Mouse (Mus musculus) heart, embryonic 12.5 days (tissue): ENCODE data around the gene Pip4p1. TPM values are rescaled to one million over a fixed set of nuclear protein-coding genes. Genes with fewer than 3 reads are reported as not detected.
"Not testable (repeated sequence)": the region's sequence is repeated elsewhere in the genome, so short reads cannot be mapped to it uniquely, and the experiment has no call there.

Experiments used
- ATAC-seq: fragments of 200-750 bp; cut with Nextera tagmentation; 2 replicates; pipeline ENCODE4 v1.8.0; 2017; ENCODE audit warnings: moderate TSS enrichment, moderate library complexity; ENCODE audit not compliant: insufficient number of reproducible peaks, low FRiP score
- H3K27ac ChIP-seq: fragments of 300-500 bp; sonication (generic); 2 replicates; pipeline ENCODE4 v1.5.1; 2016; ENCODE audit warnings: mild to moderate bottlenecking, moderate library complexity; ENCODE audit not compliant: poor library complexity, severe bottlenecking
- H3K27me3 ChIP-seq: fragments of 300-500 bp; sonication (generic); replicated peaks from 2 replicates; pipeline ENCODE4 v1.6.1; 2016; ENCODE audit warnings: mild to moderate bottlenecking, moderate library complexity
- H3K36me3 ChIP-seq: fragments of 300-500 bp; sonication (generic); 2 replicates; pipeline ENCODE4 v1.6.1; 2016; ENCODE audit warnings: mild to moderate bottlenecking, moderate library complexity
- H3K4me1 ChIP-seq: fragments of 300-500 bp; sonication (generic); replicated peaks from 2 replicates; pipeline ENCODE4 v1.6.1; 2016; ENCODE audit warnings: mild to moderate bottlenecking
- H3K4me2 ChIP-seq: fragments of 300-500 bp; sonication (generic); 2 replicates; pipeline ENCODE4 v1.6.1; 2016; ENCODE audit warnings: mild to moderate bottlenecking, moderate library complexity
- H3K4me3 ChIP-seq: fragments of 300-500 bp; sonication (generic); 2 replicates; pipeline ENCODE4 v1.5.1; 2016; ENCODE audit warnings: mild to moderate bottlenecking
- H3K9ac ChIP-seq: fragments of 300-500 bp; sonication (generic); 2 replicates; pipeline ENCODE4 v1.6.1; 2016; ENCODE audit warnings: mild to moderate bottlenecking, moderate library complexity
- H3K9me3 ChIP-seq: fragments of 300-500 bp; sonication (generic); replicated peaks from 2 replicates; pipeline ENCODE4 v1.6.1; 2016; ENCODE audit warnings: mild to moderate bottlenecking, moderate library complexity
- WGBS: fragments of 180-500 bp; shearing (Covaris S2); methylation state at CpG from one replicate; pipeline ENCODE4 v1.1.7; 2016; 5-methylcytosine and 5-hydroxymethylcytosine counted together
- polyA plus RNA-seq: library from polyadenylated mRNA; unstranded; fragments of >200 nt; fragmentation: Nextera tagmentation; extraction: Ambion mirVana; gene quantifications from 2 replicates; pipeline ENCODE4 v1.2.1, GENCODE M21; 2016

Gene Pip4p1
- polyA plus RNA-seq, 1 experiment from 2014 or later = 37.3 TPM

- H3K27ac ChIP-seq = no peak overlapping the region
- WGBS = 77% methylated on average over 3 of the region's 3 CpGs
- no peak overlapping the region for H3K9ac ChIP-seq
- H3K4me1 ChIP-seq = no peaks in the 10 kb centered on the region
- H3K36me3 ChIP-seq = no peaks in the 10 kb centered on the region
- H3K27me3 ChIP-seq = no peaks in the 10 kb centered on the region
- H3K9me3 ChIP-seq = no peaks in the 10 kb centered on the region
- ATAC-seq = no peak
- no peak overlapping the region for H3K4me2 ChIP-seq
- no peak overlapping the region for H3K4me3 ChIP-seq
Observed at GRCm38 (mm10) chr14:50938119-50938908, 7.7 kb upstream of the Pip4p1 start.

GRCm38 (mm10) chr14:50936649-50937048 lies 6.0 kb upstream of the Pip4p1 start:
- WGBS = 53% methylated on average over 1 of the region's 1 CpGs
- Histone ChIP-seq H3K4me1 (no peaks in the 10 kb centered on the region), H3K27me3 (no peaks in the 10 kb centered on the region), H3K36me3 (no peaks in the 10 kb centered on the region), H3K9ac (no peak overlapping the region), H3K27ac (no peak overlapping the region), H3K4me3 (no peak overlapping the region), H3K4me2 (no peak overlapping the region), H3K9me3 (no peaks in the 10 kb centered on the region)
- ATAC-seq = no peak

- Histone ChIP-seq H3K9me3 (no peaks in the 10 kb centered on the region), H3K4me2 (peak overlapping the region; percentile 71), H3K27me3 (no peaks in the 10 kb centered on the region), H3K36me3 (peaks cover 31% of the 10 kb centered on the region), H3K4me1 (peaks cover 13% of the 10 kb centered on the region), H3K4me3 (peak overlapping the region; percentile 88), H3K9ac (peak overlapping the region; percentile 70), H3K27ac (peak overlapping the region; percentile 86)
- 12% methylated on average over 12 of the region's 12 CpGs for WGBS
- ATAC-seq = no peak
Observed at GRCm38 (mm10) chr14:50931493-50932020, 901 bp upstream of the Pip4p1 start.

GRCm38 (mm10) chr14:50930377-50930753 lies 291 bp downstream of the Pip4p1 start:
- Histone ChIP-seq H3K4me1 (peaks cover 22% of the 10 kb centered on the region), H3K9ac (peak overlapping the region; percentile 97), H3K27ac (peak overlapping the region; percentile 79), H3K27me3 (no peaks in the 10 kb centered on the region), H3K4me2 (peak overlapping the region; percentile 96), H3K36me3 (peaks cover 37% of the 10 kb centered on the region), H3K4me3 (peak overlapping the region; percentile 88), H3K9me3 (no peaks in the 10 kb centered on the region)
- ATAC-seq = peak; percentile 71
- WGBS = 4% methylated on average over 38 of the region's 38 CpGs

- Histone ChIP-seq H3K36me3 (peaks cover 37% of the 10 kb centered on the region), H3K4me3 (peak overlapping the region; percentile 88), H3K9me3 (no peaks in the 10 kb centered on the region), H3K9ac (peak overlapping the region; percentile 97), H3K27me3 (no peaks in the 10 kb centered on the region), H3K4me1 (peaks cover 22% of the 10 kb centered on the region), H3K4me2 (peak overlapping the region; percentile 96), H3K27ac (peak overlapping the region; percentile 79)
- 13% methylated on average over 10 of the region's 10 CpGs for WGBS
- no peak for ATAC-seq
Observed at GRCm38 (mm10) chr14:50929951-50930350, 705 bp downstream of the Pip4p1 start.

GRCm38 (mm10) chr14:50927366-50927765 lies 3.3 kb downstream of the Pip4p1 start:
- no peak overlapping the region for H3K9ac ChIP-seq
- WGBS = 82% methylated on average over 3 of the region's 3 CpGs
- no peak overlapping the region for H3K4me2 ChIP-seq
- H3K36me3 ChIP-seq = peaks cover 37% of the 10 kb centered on the region
- no peak overlapping the region for H3K4me3 ChIP-seq
- H3K9me3 ChIP-seq = no peaks in the 10 kb centered on the region
- no peak for ATAC-seq
- no peaks in the 10 kb centered on the region for H3K27me3 ChIP-seq
- H3K27ac ChIP-seq = no peak overlapping the region
- peaks cover 25% of the 10 kb centered on the region for H3K4me1 ChIP-seq

- peak overlapping the region; percentile 92 for H3K4me3 ChIP-seq
- peak overlapping the region; percentile 91 for H3K4me2 ChIP-seq
- WGBS = under 1% methylated on average over 38 of the region's 38 CpGs
- H3K4me1 ChIP-seq = peaks cover 25% of the 10 kb centered on the region
- peak overlapping the region; percentile 89 for H3K9ac ChIP-seq
- H3K36me3 ChIP-seq = peaks cover 37% of the 10 kb centered on the region
- peak; percentile 54 for ATAC-seq
- H3K27me3 ChIP-seq = no peaks in the 10 kb centered on the region
- H3K9me3 ChIP-seq = no peaks in the 10 kb centered on the region
- H3K27ac ChIP-seq = peak overlapping the region; percentile 90
Observed at GRCm38 (mm10) chr14:50925111-50925920, 5.3 kb downstream of the Pip4p1 start.

- under 1% methylated on average over 57 of the region's 57 CpGs for WGBS
- peak within 1 kb of the TSS; percentile 92 for H3K4me3 ChIP-seq
- H3K36me3 ChIP-seq = peaks cover 39% of the 10 kb centered on the region
- peak within 1 kb of the TSS; percentile 89 for H3K9ac ChIP-seq
- no peaks in the 10 kb centered on the region for H3K9me3 ChIP-seq
- H3K27ac ChIP-seq = peak within 1 kb of the TSS; percentile 90
- peaks cover 19% of the 10 kb centered on the region for H3K4me1 ChIP-seq
- peak within 1 kb of the TSS; percentile 91 for H3K4me2 ChIP-seq
- H3K27me3 ChIP-seq = no peaks in the 10 kb centered on the region
- peak; percentile 94 for ATAC-seq
Observed at GRCm38 (mm10) chr14:50924281-50925064, 6.2 kb downstream of the Pip4p1 start, which contains the start of the genes Osgep and Apex1. Gene Osgep (minus strand): TSS chr14:50924893. Gene Apex1 (plus strand): TSS chr14:50924968.

GRCm38 (mm10) chr14:50923437-50923836 lies 7.2 kb downstream of the Pip4p1 start:
- WGBS = 64% methylated on average over 1 of the region's 1 CpGs
- ATAC-seq, H3K27ac ChIP-seq, H3K9me3 ChIP-seq, H3K27me3 ChIP-seq: not testable (repeated sequence)
- Histone ChIP-seq H3K4me1 (peaks cover 15% of the 10 kb centered on the region; the same call in 1 of the 2 replicates), H3K9ac (peak overlapping the region; percentile 69), H3K4me2 (peak overlapping the region; percentile 72), H3K36me3 (peaks cover 35% of the 10 kb centered on the region), H3K4me3 (peak overlapping the region; percentile 92)

- H3K9me3 ChIP-seq = no peaks in the 10 kb centered on the region
- no peak overlapping the region for H3K27ac ChIP-seq
- WGBS = 43% methylated on average over 3 of the region's 3 CpGs
- H3K4me2 ChIP-seq = no peak overlapping the region
- H3K36me3 ChIP-seq = peaks cover 55% of the 10 kb centered on the region
- no peak overlapping the region for H3K9ac ChIP-seq
- H3K4me1 ChIP-seq = no peaks in the 10 kb centered on the region
- no peak overlapping the region for H3K4me3 ChIP-seq
- no peaks in the 10 kb centered on the region for H3K27me3 ChIP-seq
- ATAC-seq = no peak
Observed at GRCm38 (mm10) chr14:50911356-50911755, 19.3 kb downstream of the Pip4p1 start.
